Mouse (Mus musculus) cerebellum, adult 2 months (tissue): ENCODE data around the gene Zfp746.

ENCODE experiments used
- CTCF ChIP-seq: fragments of 200-500 bp; IDR thresholded peaks from 2 replicates; pipeline ENCODE4 v1.5.1; 2011; ENCODE audit warnings: low read depth, mild to moderate bottlenecking, control low read depth, low read length, moderate library complexity, borderline replicate concordance; ENCODE audit not compliant: insufficient read depth
- POLR2A ChIP-seq: fragments of 200-500 bp; IDR thresholded peaks from 2 replicates; pipeline ENCODE4 v1.6.1; 2011; ENCODE audit warnings: low read length, control low read depth, borderline replicate concordance; ENCODE audit not compliant: insufficient read depth

DNA sequence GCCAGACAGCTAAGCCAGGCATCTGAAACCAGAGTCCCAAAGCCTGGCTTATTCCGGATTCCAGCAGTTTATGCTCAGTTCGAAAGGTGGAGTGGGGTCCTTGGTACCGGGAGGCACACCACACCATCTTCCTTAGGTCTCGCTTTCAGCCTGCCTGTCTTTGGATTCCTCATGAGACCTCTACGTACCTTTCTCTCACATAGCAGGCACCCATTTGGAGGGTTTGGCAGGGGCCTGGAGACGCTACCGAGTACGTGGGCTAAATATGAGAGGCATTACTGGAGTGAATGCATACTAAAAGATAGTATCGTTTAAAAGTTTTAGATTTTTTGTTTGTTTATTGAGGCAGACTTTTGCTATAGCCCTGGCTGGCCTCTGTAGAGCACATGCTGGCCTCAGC is 69.6 kb downstream of the Zfp746 start:
- TF ChIP-seq CTCF (no peak), POLR2A (no peak)
